Mouse (Mus musculus) adrenal gland, postnatal 0 days (tissue): ENCODE results near the gene Dop1a. TPM values are rescaled to one million over a fixed set of nuclear protein-coding genes. Genes with fewer than 3 reads are reported as not detected.

ENCODE experiments used
- polyA plus RNA-seq: library from polyadenylated mRNA; unstranded; fragments of >200 nt; fragmentation: Nextera tagmentation; extraction: Ambion mirVana; gene quantifications from 2 replicates; pipeline ENCODE4 v1.2.1, GENCODE M21; 2015

Gene Dop1a
- 8.0 and 10.9 TPM in 2 replicates for polyA plus RNA-seq

DNA sequence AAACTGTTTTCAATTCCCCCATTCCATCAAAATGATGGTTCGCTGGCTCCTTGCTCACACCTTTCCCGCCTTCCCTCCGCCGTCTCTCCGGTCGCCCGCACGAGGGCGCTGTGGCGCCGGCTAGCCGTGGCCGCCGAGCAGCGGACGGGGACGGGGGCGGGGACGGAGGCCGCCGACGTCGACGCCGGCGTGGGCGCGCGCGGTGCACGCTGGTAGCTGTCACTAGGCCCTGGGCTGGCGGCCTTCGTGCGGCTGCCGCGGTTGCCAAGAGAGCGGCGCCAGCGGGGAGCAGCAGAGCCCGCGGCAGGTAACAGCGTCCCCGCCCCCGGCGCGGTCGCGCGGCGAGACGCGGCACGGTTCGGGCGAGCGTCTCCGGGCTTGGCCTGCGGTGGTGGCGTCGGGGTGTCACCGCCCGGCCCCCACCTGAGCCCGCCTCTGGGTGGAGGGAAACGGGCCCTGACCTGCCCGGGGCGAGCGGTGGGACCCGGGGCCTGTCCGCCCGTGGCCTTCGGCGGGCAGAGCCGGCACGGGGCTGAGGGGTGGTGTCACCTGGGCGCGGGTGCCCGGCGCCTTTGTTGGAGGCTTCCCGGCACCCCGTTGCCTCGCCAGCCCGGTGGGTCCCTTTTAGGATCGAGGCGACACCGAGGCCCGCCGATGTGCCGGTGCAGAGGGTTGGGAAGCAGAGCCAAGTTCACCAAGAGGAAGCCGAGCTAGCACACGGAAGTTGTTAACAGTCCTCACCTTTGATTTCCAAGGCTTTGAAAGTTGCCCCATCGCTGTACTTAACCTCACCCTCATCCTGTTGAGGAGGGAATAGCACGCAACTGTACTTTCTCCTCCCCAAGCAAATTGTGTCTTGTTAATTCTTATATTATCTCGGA is at the start of gene Dop1a:
Gene Dop1a (plus strand): TSS at position 165 of the 881 bp plus-strand sequence.

DNA sequence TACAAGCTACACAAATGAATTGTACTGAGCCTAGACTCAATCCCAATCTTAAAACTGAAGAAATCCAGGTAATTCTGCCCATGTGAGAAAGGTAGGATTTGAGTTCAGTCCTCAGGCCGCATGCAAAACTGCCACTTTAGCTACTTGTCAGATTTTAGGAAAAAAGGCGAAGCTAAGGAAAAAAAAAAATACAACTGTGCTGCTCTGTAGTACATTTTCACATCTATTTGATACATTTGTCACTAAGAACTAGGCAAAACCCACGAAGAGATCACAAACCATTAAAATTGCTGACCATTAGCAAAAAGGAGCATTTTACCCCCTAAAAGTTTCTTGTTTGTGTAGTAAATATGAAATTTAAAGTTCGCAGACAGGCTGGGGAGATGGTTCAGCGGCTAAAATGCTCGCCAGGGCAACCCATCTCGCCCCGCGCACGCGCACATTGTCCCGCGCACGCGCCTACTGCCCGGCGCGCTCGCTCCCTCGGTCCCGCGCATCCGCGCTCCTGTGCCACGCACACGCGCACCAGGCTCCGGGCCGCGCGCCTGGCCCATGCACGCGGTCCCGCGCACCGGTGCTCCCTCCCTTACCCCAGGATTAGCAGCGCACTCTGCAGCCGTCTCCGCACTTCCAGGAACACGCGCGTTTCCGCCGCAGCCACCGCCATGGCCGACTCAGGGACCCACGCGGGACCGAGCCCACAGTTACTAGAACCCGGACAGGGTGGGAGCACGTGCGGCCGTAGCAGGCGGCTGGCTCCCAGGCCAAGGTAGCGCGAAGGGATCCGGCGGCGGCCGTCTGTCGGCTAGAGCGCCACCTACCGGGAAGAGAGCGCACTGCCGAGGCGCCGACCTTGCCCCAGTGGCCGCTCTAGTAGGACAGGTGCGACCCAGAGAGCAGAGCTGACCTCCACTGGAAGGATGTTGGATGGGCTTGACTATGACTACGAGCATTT is 2.5 kb upstream of the Dop1a start, which contains the start of gene Ube2cbp:
Gene Ube2cbp (minus strand): TSS at position 800 of the 955 bp plus-strand sequence.

GRCm38 (mm10) chr9:86571540-86572135 is 104.7 kb downstream of the Dop1a start, which contains the start of the genes Pgm3 and Rwdd2a:
TSS of gene Pgm3 (minus strand) at chr9:86571842.
TSS of gene Rwdd2a (plus strand) at chr9:86571991.

Other genes with a start within 250 kb of the Dop1a start
- gene Ube2cbp, start 2.2 kb upstream of the Dop1a start, polyA plus RNA-seq = 2.4 and 3.7 TPM in 2 replicates
- 23.8 and 47.7 TPM in 2 replicates for gene Pgm3, start 104.7 kb downstream of the Dop1a start, polyA plus RNA-seq
- 31.9 and 44.7 TPM in 2 replicates for gene Rwdd2a, start 104.8 kb downstream of the Dop1a start, polyA plus RNA-seq
- 121 and 356 TPM in 2 replicates for gene Me1, start 228.8 kb downstream of the Dop1a start, polyA plus RNA-seq